Mouse (Mus musculus) lung, adult 2 months (tissue): ENCODE results near the gene Kat2a. TPM values are rescaled to one million over a fixed set of nuclear protein-coding genes. Genes with fewer than 3 reads are reported as not detected.
A peak's percentile ranks its signal among the peaks of the same experiment; 100 is the strongest.

Experiments
- DNase-seq: peaks from one replicate; pipeline ENCODE4 v3.0.0; 2022
- H3K4me1 ChIP-seq: fragments of 200-500 bp; 2 replicates; pipeline ENCODE4 v1.6.1; 2011; ENCODE audit warnings: low read length; ENCODE audit not compliant: control insufficient read depth, insufficient read depth
- H3K4me3 ChIP-seq: fragments of 200-500 bp; replicated peaks from 2 replicates; pipeline ENCODE3; 2011; ENCODE audit warnings: low read depth, mild to moderate bottlenecking, control low read depth, low read length; ENCODE audit errors: extremely low read depth
- CTCF ChIP-seq: fragments of 200-500 bp; IDR thresholded peaks from 2 replicates; pipeline ENCODE4 v1.5.1; 2011; ENCODE audit warnings: mild to moderate bottlenecking, low read length, control low read depth; ENCODE audit not compliant: insufficient read depth
- POLR2A ChIP-seq: fragments of 200-500 bp; IDR thresholded peaks from 2 replicates; pipeline ENCODE4 v1.6.1; 2011; ENCODE audit warnings: low read depth, mild to moderate bottlenecking, control low read depth, low read length, borderline replicate concordance; ENCODE audit errors: extremely low read depth
- WGBS: fragments of 180-500 bp; shearing (Covaris S2); methylation state at CpG from one replicate; pipeline ENCODE4 v1.1.7; 2018; 5-methylcytosine and 5-hydroxymethylcytosine counted together
- polyA plus RNA-seq: library from polyadenylated mRNA; depleted of rRNA; stranded (reverse); fragments of >200 nt; gene quantifications from 2 replicates; pipeline ENCODE4 v1.2.3, GENCODE M21; 2012

The Kat2a gene
- polyA plus RNA-seq, 1 experiment, result 28.2 TPM

DNA sequence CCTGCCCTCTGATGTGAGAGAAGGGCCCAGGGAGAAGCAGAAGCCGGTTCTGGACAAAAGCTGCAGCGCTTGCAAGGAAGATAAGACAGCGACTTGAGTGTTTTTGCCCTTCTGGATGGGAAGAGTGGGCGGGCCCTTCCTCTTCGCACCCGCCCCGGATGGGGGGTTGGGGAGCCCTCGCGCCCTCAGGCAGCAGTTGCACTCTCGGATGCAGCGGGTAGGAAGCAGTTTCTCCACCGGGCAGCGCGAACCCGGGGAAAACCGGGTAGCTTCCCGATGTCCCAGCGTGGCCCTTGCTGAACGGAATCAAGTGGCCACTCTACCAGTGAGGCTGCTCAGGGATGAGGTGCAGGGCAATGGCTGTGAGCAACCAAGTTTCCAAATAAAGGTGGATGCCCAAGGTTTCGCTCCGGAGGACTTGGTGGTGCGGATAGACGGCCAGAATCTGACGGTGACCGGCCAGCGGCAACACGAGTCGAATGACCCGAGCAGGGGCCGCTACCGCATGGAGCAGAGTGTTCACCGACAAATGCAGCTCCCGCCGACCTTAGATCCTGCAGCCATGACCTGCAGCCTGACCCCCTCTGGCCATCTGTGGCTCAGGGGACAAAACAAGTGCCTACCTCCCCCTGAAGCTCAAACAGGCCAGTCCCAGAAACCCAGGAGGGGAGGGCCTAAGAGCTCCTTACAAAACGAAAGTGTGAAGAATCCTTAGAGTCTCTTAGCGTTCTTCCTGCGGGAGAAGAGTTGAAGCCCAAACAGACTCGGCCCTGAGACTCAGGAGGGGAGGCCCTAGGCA lies 1.7 kb upstream of the Kat2a start, which contains the start of gene Hspb9:
Gene Hspb9 (plus strand): TSS at position 116 of the 799 bp plus-strand sequence.
- peak; percentile 67 for DNase-seq
- WGBS, result 6% methylated on average over 38 of the region's 38 CpGs
- H3K4me3 ChIP-seq, result peak within 1 kb of the TSS; percentile 56
- TF ChIP-seq CTCF (no peak), POLR2A (peak; percentile 76; the same call in 1 of the 2 replicates)
- peaks cover 16% of the 10 kb centered on the region for H3K4me1 ChIP-seq

DNA sequence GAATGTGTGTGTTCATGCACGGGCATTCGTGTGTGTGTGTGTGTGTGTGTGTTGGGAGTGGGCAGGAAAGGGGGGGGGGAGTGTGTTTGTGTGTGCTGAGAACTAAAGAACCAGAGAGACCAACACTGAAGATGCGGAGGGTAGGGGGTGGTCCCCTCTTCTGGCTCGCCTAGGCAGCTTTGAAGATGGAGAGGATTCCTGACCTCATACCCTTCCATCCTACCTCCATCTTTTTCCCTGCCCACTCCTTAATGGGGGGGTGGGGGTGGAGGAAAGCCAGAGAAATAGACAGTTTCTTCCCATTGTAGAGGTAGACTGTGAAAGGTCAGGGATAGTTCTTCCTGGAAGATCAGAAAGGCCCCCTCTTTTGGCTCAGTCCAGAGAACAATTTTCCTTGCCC lies 909 bp upstream of the Kat2a start:
- Histone ChIP-seq H3K4me1 (peaks cover 16% of the 10 kb centered on the region), H3K4me3 (no peak overlapping the region)
- WGBS, result 63% methylated on average over 4 of the region's 4 CpGs
- no peak for TF ChIP-seq POLR2A
- TF ChIP-seq CTCF, result no peak
- no peak for DNase-seq

DNA sequence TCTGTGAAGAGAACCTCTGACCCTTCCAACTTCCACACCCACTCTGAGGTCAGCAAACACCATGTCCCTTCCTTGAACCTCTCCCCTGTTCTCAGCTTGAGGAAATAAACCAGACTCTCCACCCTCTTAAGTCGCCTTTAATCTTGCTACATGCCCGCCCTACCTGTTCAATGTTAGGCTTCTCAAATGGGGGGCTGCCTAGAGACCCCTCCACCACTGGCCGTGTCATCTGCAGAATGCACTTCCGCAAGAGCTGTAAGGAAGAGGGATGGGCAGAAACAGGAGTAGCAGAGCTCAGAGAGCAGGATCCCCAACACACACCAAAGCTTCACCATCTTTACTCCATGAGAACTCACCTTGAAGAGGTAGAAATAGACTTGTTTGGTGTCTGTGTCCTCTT lies 1.3 kb downstream of the Kat2a start:
- DNase-seq, result no peak
- WGBS, result 78% methylated on average over 4 of the region's 4 CpGs
- TF ChIP-seq POLR2A (no peak), CTCF (no peak)
- no peak overlapping the region for H3K4me3 ChIP-seq
- H3K4me1 ChIP-seq, result peaks cover 16% of the 10 kb centered on the region

DNA sequence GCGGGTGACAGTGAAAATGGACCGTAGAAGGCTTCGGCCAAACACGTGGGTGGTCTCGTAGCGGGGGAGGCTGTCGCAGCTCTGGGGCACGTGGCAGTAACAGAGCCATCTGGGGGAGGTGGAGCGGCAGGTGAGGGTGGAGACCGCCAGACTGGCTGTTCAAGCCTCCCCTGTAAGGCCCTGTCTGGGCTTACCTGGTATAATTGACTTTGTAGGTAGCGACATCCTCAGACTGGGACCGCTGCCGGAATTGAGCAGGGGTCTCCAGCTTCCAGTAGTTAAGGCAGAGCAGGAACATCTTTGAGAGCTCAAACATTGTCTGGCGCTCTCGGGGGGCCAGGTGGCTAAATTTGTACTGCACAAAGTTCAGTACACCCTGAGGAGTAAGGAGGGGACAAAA lies 1.7 kb downstream of the Kat2a start:
- no peak for DNase-seq
- TF ChIP-seq CTCF (no peak), POLR2A (no peak)
- 89% methylated on average over 15 of the region's 15 CpGs for WGBS
- peaks cover 16% of the 10 kb centered on the region for H3K4me1 ChIP-seq
- no peak overlapping the region for H3K4me3 ChIP-seq

DNA sequence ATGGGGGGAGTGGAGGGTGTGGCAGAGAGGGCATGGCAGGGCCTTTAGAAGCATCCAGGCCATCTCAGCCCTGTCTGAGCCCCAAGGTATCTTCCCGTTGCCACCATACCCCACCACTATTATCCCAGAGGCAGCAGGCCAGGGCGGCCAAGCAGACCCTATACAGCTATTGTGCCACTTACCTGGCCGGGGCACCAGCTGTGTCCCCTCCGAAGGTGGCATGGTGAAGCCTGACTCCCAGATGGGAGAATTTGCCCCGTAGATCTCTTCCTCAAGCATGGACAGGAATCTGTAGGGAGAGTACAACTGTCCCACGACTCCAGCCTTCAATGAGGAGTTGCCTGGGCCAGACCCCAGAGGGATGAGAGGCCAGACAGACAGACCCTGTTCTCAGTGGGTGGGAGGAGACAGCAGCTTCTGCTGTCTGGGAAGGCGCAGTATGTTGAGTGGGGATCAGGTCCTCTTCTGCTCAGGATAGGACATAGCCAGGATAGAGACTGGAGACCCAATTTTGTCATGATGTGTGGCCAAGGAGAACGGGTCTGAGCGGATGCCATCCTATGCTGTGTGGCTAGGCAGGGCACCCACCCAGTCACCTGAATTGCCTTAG lies 3.0 kb downstream of the Kat2a start:
- WGBS, result 96% methylated on average over 9 of the region's 9 CpGs
- no peak for DNase-seq
- Histone ChIP-seq H3K4me3 (no peak overlapping the region), H3K4me1 (peaks cover 13% of the 10 kb centered on the region)
- TF ChIP-seq POLR2A, result no peak
- no peak for TF ChIP-seq CTCF

DNA sequence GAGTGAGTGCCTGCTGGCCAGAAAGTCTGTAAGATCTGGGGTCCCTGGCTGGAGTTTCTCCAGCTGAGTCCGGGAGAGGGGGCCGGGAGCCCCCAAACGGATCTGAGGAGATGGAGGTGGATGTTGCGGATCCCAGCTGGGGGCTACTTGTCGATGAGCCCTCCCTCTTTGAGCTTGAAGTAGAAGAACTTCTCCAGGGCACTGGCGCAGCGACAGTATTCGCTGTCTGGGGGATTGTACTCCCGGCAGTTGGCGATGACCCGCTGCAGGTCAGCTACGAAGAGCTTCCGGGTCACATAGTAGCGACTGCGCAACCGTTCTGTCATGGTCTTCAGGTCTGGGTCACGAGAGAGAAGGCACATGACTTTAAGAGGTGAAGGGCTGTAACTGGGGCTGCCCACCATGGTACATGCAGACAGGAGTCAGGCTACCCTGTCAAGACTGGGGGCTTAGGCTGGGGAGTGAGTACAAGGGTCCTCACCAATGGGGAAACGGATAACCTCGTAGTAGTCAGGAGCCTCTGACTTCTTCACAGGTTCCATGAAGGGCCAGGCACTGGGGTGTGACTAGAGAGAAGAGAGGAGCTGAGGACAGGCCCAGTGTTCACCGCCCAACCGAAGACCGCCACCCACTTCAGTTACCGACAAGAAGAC lies 7.0 kb downstream of the Kat2a start:
- TF ChIP-seq POLR2A (no peak), CTCF (no peak)
- H3K4me1 ChIP-seq, result peaks cover 13% of the 10 kb centered on the region
- no peak for DNase-seq
- no peak overlapping the region for H3K4me3 ChIP-seq
- WGBS, result 92% methylated on average over 23 of the region's 23 CpGs

DNA sequence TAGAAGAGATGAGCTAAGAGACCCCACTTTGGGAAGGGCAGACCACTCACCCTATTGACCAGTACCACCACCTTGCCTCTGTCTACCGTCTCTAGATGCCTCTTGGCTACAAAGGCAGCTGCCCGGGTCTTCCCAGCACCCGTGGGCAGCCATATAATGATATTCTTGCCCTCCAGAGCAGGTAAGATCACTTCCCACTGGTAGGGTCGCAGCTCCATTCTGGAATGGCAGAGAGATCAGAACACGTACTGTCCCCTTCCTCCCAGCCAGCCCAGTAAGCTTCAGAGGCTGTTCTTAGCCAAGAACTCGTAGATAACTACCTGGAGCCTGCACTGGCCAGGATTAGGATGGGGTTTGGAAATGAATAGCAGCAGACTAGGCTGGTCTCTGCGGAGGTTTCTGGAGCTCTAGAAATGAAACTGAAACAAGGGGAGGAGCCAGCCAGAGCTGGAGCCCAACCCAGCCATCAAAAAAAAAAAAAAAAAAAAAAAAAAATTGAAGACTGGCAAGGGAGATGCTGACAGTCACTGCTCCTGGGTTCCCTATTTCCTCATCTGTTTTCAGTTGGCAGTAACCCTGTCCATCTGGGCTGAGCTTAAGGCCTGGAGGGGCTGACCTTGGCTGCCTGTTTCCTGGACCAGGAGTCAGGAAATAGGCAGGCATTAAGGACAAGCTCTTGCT lies 8.3 kb downstream of the Kat2a start, which contains the start of gene Dhx58:
Gene Dhx58 (minus strand): TSS at position 421 of the 681 bp plus-strand sequence.
- 45% methylated on average over 7 of the region's 7 CpGs for WGBS
- Histone ChIP-seq H3K4me1 (peaks cover 13% of the 10 kb centered on the region), H3K4me3 (peak within 1 kb of the TSS; percentile 66)
- no peak for DNase-seq
- TF ChIP-seq POLR2A (peak; percentile 20; the same call in 1 of the 2 replicates), CTCF (no peak)

DNA sequence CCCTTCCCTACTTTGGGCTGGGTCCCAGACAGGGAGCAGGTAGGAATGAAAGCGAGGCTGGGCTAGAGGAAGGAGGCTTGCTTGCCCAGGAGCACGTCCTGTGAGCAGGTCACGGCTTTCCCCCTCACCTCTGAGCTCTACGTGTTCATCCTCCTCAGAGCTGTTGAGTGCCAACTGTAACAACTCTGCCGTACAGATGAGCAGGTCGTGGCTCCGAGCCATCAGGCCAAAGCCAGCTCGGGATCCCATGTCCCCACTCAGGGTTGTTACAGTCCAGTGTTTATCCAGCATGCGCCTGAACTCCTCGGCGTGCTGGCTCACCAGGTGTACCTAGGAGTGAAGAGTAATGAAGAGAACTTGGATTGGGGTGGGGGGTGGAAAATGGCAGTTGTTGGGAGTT lies 8.9 kb downstream of the Kat2a start:
- H3K4me1 ChIP-seq, result peaks cover 13% of the 10 kb centered on the region
- TF ChIP-seq CTCF, result no peak
- TF ChIP-seq POLR2A, result no peak
- H3K4me3 ChIP-seq, result no peak overlapping the region
- 34% methylated on average over 11 of the region's 11 CpGs for WGBS
- no peak for DNase-seq

DNA sequence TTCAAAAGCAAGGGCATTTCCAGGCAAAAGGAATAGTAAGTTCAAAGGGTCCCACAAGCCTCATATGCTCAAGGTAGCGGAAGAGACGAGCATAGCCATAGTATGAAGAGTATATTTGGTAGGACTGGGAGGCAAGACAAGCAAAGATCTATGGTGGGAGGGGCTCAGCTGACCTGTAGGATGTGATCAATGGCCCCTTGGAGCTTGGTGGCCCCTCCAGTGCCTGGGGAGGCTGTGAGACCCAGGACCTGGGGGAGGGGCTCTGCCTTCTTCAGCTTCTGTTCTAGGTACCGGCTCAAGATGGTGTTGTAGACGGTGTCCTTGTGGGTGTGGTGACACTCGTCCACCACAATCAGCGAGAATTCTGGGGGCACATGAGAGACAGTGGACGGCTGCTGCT lies 9.4 kb downstream of the Kat2a start:
- TF ChIP-seq POLR2A (no peak), CTCF (no peak)
- Histone ChIP-seq H3K4me3 (peak overlapping the region; percentile 38), H3K4me1 (peaks cover 13% of the 10 kb centered on the region)
- WGBS, result 39% methylated on average over 7 of the region's 7 CpGs
- DNase-seq, result no peak
